8 mouse cellular contexts compared by ENCODE assay signal in the genomic region with DNA sequence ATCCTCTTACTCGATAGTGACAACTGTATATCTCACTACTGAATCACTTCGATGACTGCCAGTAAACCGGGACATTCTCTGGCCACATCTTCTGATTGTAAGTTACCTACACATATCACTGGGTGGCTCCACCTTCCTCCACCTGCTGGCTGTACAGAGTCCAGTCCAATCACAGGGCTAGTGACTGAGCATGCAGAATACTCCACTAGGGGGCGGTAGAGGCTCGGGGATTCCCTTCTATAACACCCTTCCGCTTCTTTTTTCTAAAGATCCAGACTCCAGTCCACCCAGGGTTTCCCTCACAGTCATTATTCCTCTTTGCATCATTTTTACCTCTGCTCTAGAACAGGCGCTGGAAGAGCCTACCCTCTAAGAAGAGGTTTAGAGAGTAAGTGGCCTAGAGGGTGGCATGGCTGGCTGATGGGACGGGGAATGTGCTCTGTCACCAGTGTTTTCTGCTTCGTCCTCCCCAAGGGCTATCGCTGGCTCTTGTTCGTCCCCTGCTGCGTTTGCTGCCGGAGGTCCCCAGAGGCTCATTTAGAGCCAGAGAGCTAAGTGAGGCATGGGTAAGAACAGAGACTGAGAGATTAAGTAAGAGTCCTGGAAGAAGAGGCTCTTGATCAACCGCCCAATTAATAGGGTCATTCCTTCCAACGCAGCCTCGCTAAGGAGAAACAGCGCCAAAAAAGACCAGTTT. TPM values are rescaled to one million over a fixed set of nuclear protein-coding genes. Genes with fewer than 3 reads are reported as not detected.
DNase-seq lines count a peak whose midpoint lies in the region; ATAC-seq and TF ChIP-seq lines count a peak whose summit lies in the region.

No protein-coding gene starts in this region.

- H3K27me3 ChIP-seq in hindbrain, embryonic 13.5 days = 0 out of 2 replicates have a peak, but pooled peaks cover 3% of the 10 kb centered on the region
- no peaks in the 10 kb centered on the region for H3K27me3 ChIP-seq in lung, postnatal 0 days (replicated peaks; ENCODE audit: insufficient read depth, low read length)

- peak; percentile 76 for ATAC-seq in hindbrain, embryonic 13.5 days (ENCODE audit: low FRiP score)
- ATAC-seq in lung, postnatal 0 days = peak; percentile 81

- H3K4me1 ChIP-seq in hindbrain, embryonic 13.5 days (replicated peaks) = peaks cover 6% of the 10 kb centered on the region; the same call in 1 of the 2 replicates
- peaks cover 7% of the 10 kb centered on the region; the same call in 1 of the 2 replicates for H3K4me1 ChIP-seq in lung, postnatal 0 days (ENCODE audit: insufficient read depth, low read depth, low read length)

- TF ChIP-seq EP300 in lung, postnatal 0 days (IDR thresholded peaks at IDR 0.05) = no peak

- H3K36me3 ChIP-seq in hindbrain, embryonic 13.5 days = no peaks in the 10 kb centered on the region
- no peaks in the 10 kb centered on the region for H3K36me3 ChIP-seq in lung, postnatal 0 days (ENCODE audit: insufficient read depth, low read length)

- H3K9ac ChIP-seq in hindbrain, embryonic 13.5 days = no peak overlapping the region
- no peak overlapping the region for H3K9ac ChIP-seq in lung, postnatal 0 days (replicated peaks; ENCODE audit: low read depth)

- DNase-seq in NIH3T3 (ENCODE audit: low read depth) = peak; percentile 89
- peak; percentile 95 to 99 for DNase-seq in cerebellum, postnatal 10 days
- DNase-seq in frontal cortex, postnatal 25 days (ENCODE audit: low spot score in 2 of 2) = peak; percentile 78 to 81
- DNase-seq in layer of hippocampus, postnatal 10 days (ENCODE audit: low spot score in 2 of 2) = peak; percentile 89 to 90
- DNase-seq in lung, postnatal 0 days (ENCODE audit: low spot score) = peak; percentile 95
- peak; percentile 74 for DNase-seq in ovary, postnatal 36 days (ENCODE audit: low spot score)
- peak; percentile 56 to 91 for DNase-seq in thymus, postnatal 10 days (ENCODE audit: low spot score in 2 of 2)

- H3K4me3 ChIP-seq in hindbrain, embryonic 13.5 days = peak overlapping the region; percentile 10; the same call in 1 of the 2 replicates
- no peak overlapping the region for H3K4me3 ChIP-seq in lung, postnatal 0 days (ENCODE audit: low read depth, low read length)

- no peak overlapping the region for H3K27ac ChIP-seq in hindbrain, embryonic 13.5 days
- H3K27ac ChIP-seq in lung, postnatal 0 days (ENCODE audit: low read length) = no peak overlapping the region

- H3K9me3 ChIP-seq in hindbrain, embryonic 13.5 days = no peaks in the 10 kb centered on the region
- H3K9me3 ChIP-seq in lung, postnatal 0 days (ENCODE audit: low read length) = no peaks in the 10 kb centered on the region

- peak; percentile 99 for TF ChIP-seq CTCF in lung, postnatal 0 days (IDR thresholded peaks at IDR 0.05)

- H3K4me2 ChIP-seq in hindbrain, embryonic 13.5 days = peak overlapping the region; percentile 40
- no peak overlapping the region for H3K4me2 ChIP-seq in lung, postnatal 0 days (replicated peaks; ENCODE audit: low read depth, low read length)

- WGBS in hindbrain, embryonic 13.5 days = 31% methylated on average over 17 of the region's 17 CpGs
- WGBS in lung, postnatal 0 days = 28% methylated on average over 17 of the region's 17 CpGs

RNA-seq across cellular contexts. Expression of gene Etv3, which starts 16.9 kb away (rescaled TPM):
- 10.1 and 10.9 TPM in 2 replicates for polyA plus RNA-seq in hindbrain, embryonic 13.5 days (2015; fragmentation: Nextera tagmentation; extraction: Ambion mirVana)
- total RNA-seq in layer of hippocampus, postnatal 10 days (2021) = 10 to 100 TPM; 14.4 to 18.0 TPM
- polyA plus RNA-seq in lung, postnatal 0 days (2015; fragmentation: Nextera tagmentation; extraction: Ambion mirVana) = 13.8 and 15.6 TPM in 2 replicates
